Mouse (Mus musculus) layer of hippocampus, adult 8-10 months (tissue): ENCODE data around the gene Gm9268. TPM values are rescaled to one million over a fixed set of nuclear protein-coding genes. Genes with fewer than 3 reads are reported as not detected.
"Not testable (repeated sequence)": the region's sequence is repeated elsewhere in the genome, so short reads cannot be mapped to it uniquely, and the experiment has no call there.

Source experiments
- DNase-seq, 2 experiments: peaks; one replicate each; pipeline ENCODE4 v3.0.0; 2022; ENCODE audit warnings: low spot score in 2 of 2
- total RNA-seq, 4 experiments: library from RNA; stranded (reverse); gene quantifications; 2 replicates each; pipeline ENCODE4 v1.2.4; 2022

Gene Gm9268
- not detected for total RNA-seq

GRCm38 (mm10) chr7:43018465-43018864, at the start of gene Gm9268:
Gene Gm9268, plus strand, starts transcription at chr7:43018765.
- not testable (repeated sequence) for DNase-seq

- no peak for DNase-seq
Observed at GRCm38 (mm10) chr7:42980098-42980497, 38.5 kb upstream of the Gm9268 start.

- DNase-seq: no peak
Observed at GRCm38 (mm10) chr7:42980739-42981138, 37.8 kb upstream of the Gm9268 start.

- no peak for DNase-seq
Observed at GRCm38 (mm10) chr7:43077831-43078230, 59.3 kb downstream of the Gm9268 start.

Other genes starting within 250 kb of the Gm9268 start
- not detected for gene Vmn2r62, start 225.2 kb upstream of the Gm9268 start, total RNA-seq
- gene Gm2381, start 151.5 kb upstream of the Gm9268 start, total RNA-seq: under 1 TPM in 3 of 4 experiments, not detected in 1; 0.16 to 0.52 (median 0.29) TPM
- gene Vmn2r63, start 84.9 kb upstream of the Gm9268 start, total RNA-seq: not detected
- not detected for gene Zfp936, start 95.5 kb downstream of the Gm9268 start, total RNA-seq